8 mouse cellular contexts compared by ENCODE assay signal in genomic region chr3:137980435-137981381, GRCm38 (mm10). TPM values are rescaled to one million over a fixed set of nuclear protein-coding genes. Genes with fewer than 3 reads are reported as not detected.
DNase-seq lines count a peak whose midpoint lies in the region; ATAC-seq and TF ChIP-seq lines count a peak whose summit lies in the region.

No protein-coding gene starts in this region.

- peaks cover 21% of the 10 kb centered on the region; the same call in 1 of the 2 replicates for H3K4me1 ChIP-seq in heart, embryonic 10.5 days
- H3K4me1 ChIP-seq in E14TG2a.4 (replicated peaks; ENCODE audit: low read depth, low read length): peaks cover 65% of the 10 kb centered on the region
- peaks cover 25% of the 10 kb centered on the region for H3K4me1 ChIP-seq in forebrain, embryonic 12.5 days
- H3K4me1 ChIP-seq in limb, embryonic 15.5 days: peaks cover 18% of the 10 kb centered on the region; the same call in 1 of the 2 replicates

- no peak for TF ChIP-seq CTCF in E14TG2a.4 (conservative IDR thresholded peaks at IDR 0.05; ENCODE audit: low read length)

- ATAC-seq in forebrain, embryonic 12.5 days (ENCODE audit: low FRiP score): no peak
- no peak for ATAC-seq in limb, embryonic 15.5 days (ENCODE audit: insufficient number of reproducible peaks, low FRiP score, low TSS enrichment, low read depth)

- 24% methylated on average over 15 of the region's 15 CpGs for WGBS in heart, embryonic 10.5 days
- WGBS in forebrain, embryonic 12.5 days: 34% methylated on average over 15 of the region's 15 CpGs
- 23% methylated on average over 15 of the region's 15 CpGs for WGBS in limb, embryonic 15.5 days

- H3K36me3 ChIP-seq in heart, embryonic 10.5 days: no peaks in the 10 kb centered on the region
- no peaks in the 10 kb centered on the region; the same call in 1 of the 2 replicates for H3K36me3 ChIP-seq in E14TG2a.4 (ENCODE audit: insufficient read depth, low read length)
- no peaks in the 10 kb centered on the region for H3K36me3 ChIP-seq in forebrain, embryonic 12.5 days (replicated peaks)
- no peaks in the 10 kb centered on the region for H3K36me3 ChIP-seq in limb, embryonic 15.5 days
- peaks cover 3% of the 10 kb centered on the region; the same call in 1 of the 2 replicates for H3K36me3 ChIP-seq in splenic B cell, adult 2 months (ENCODE audit: control insufficient read depth, insufficient read depth, low read length, poor library complexity, severe bottlenecking)

- H3K27ac ChIP-seq in heart, embryonic 10.5 days: peak overlapping the region; percentile 79
- no peak overlapping the region for H3K27ac ChIP-seq in forebrain, embryonic 12.5 days
- H3K27ac ChIP-seq in limb, embryonic 15.5 days: peak overlapping the region; percentile 39

- peak overlapping the region; percentile 57 for H3K4me3 ChIP-seq in heart, embryonic 10.5 days
- peak overlapping the region; percentile 82 for H3K4me3 ChIP-seq in E14TG2a.4 (replicated peaks; ENCODE audit: low read length)
- peak overlapping the region; percentile 26 for H3K4me3 ChIP-seq in forebrain, embryonic 12.5 days (replicated peaks)
- H3K4me3 ChIP-seq in limb, embryonic 15.5 days: peak overlapping the region; percentile 46

- no peak for DNase-seq in heart, embryonic 10.5 days (ENCODE audit: low spot score)
- DNase-seq in heart, postnatal 36 days: no peak
- DNase-seq in splenic B cell, adult 2 months (ENCODE audit: low read depth, low spot score): peak; percentile 68
- no peak for DNase-seq in ovary, postnatal 14 days (ENCODE audit: low spot score)
- DNase-seq in left cerebral cortex, adult 18-20 months (ENCODE audit: low spot score in 2 of 2): no peak

- H3K27me3 ChIP-seq in heart, embryonic 10.5 days (ENCODE audit: insufficient read depth, poor library complexity, severe bottlenecking): no peaks in the 10 kb centered on the region
- H3K27me3 ChIP-seq in E14TG2a.4 (ENCODE audit: insufficient read depth, low read length): no peaks in the 10 kb centered on the region
- H3K27me3 ChIP-seq in forebrain, embryonic 12.5 days: 0 out of 2 replicates have a peak, but pooled peaks cover 5% of the 10 kb centered on the region
- no peaks in the 10 kb centered on the region for H3K27me3 ChIP-seq in limb, embryonic 15.5 days
- H3K27me3 ChIP-seq in splenic B cell, adult 2 months (ENCODE audit: control insufficient read depth, insufficient read depth, low read length, poor library complexity, severe bottlenecking): no peaks in the 10 kb centered on the region

- H3K4me2 ChIP-seq in forebrain, embryonic 12.5 days: peak overlapping the region; percentile 47
- peak overlapping the region; percentile 60 for H3K4me2 ChIP-seq in limb, embryonic 15.5 days

- no peaks in the 10 kb centered on the region for H3K9me3 ChIP-seq in heart, embryonic 10.5 days
- no peaks in the 10 kb centered on the region for H3K9me3 ChIP-seq in E14TG2a.4 (ENCODE audit: low read length)
- no peaks in the 10 kb centered on the region for H3K9me3 ChIP-seq in forebrain, embryonic 12.5 days
- no peaks in the 10 kb centered on the region for H3K9me3 ChIP-seq in limb, embryonic 15.5 days

- 0 out of 2 replicates have a peak overlapping the region, but pooled peaks have one; percentile 36 for H3K9ac ChIP-seq in forebrain, embryonic 12.5 days
- peak overlapping the region; percentile 47 for H3K9ac ChIP-seq in limb, embryonic 15.5 days

- intact Hi-C loops in heart, postnatal 36 days (cut with DNase I): no loop called here

RNA-seq across cellular contexts. Expression of gene Dapp1, which starts 0.6 kb away (rescaled TPM):
- 8.7 and 9.3 TPM in 2 replicates for polyA plus RNA-seq in heart, embryonic 10.5 days (2016; fragmentation: Nextera tagmentation; extraction: Ambion mirVana)
- total RNA-seq in heart, postnatal 36 days (2021): 1 to 10 TPM; 4.5 to 5.1 TPM
- 3.8 and 5.5 TPM in 2 replicates for polyA plus RNA-seq in forebrain, embryonic 12.5 days (2016; fragmentation: Nextera tagmentation; extraction: Ambion mirVana)
- 10.3 and 10.7 TPM in 2 replicates for polyA plus RNA-seq in limb, embryonic 15.5 days (2015; fragmentation: Nextera tagmentation; extraction: Ambion mirVana)
- total RNA-seq in left cerebral cortex, adult 18-20 months (2021): 1 to 10 TPM; 3.5 to 4.5 TPM

Comparison
In these comparisons a context has a peak if more than half of its experiments do, and no peak if none do; other contexts are left out.
1. H3K4me3 ChIP-seq: peak in every context shown above with its lines; median percentile 82 in E14TG2a.4; 57 in heart, embryonic 10.5 days; 46 in limb, embryonic 15.5 days; 26 in forebrain, embryonic 12.5 days.